Mouse (Mus musculus): ENCODE results near the gene Gm20897.
"Not testable (repeated sequence)": the region's sequence is repeated elsewhere in the genome, so short reads cannot be mapped to it uniquely, and the experiment has no call there.

Gm20897 gene

DNA sequence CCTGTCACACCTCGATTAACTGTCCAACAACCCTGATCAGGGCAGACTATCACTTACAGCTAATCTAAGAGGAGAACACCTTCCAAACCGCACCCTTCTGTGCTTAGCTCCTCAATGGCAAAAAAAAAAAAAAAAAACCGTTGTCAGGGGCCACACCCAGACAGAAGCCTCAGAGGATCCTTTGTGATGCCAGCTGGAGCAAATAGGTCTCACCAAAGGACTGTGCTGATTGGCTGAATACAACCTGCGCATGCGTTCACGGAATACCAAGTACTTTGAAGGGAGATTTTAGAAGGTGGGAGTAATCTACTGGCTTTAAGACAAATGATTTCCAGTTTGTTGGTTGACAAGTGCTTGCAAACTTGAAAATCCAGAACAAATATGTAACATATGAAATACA, at the start of gene Gm20897:
TSS of gene Gm20897 (minus strand) at position 101 of the 400 bp plus-strand sequence.
- DNase-seq (ENCODE audit: low spot score in 2 of 2), result not testable (repeated sequence)
